8 mouse cellular contexts compared by ENCODE assay signal in the genomic region with DNA sequence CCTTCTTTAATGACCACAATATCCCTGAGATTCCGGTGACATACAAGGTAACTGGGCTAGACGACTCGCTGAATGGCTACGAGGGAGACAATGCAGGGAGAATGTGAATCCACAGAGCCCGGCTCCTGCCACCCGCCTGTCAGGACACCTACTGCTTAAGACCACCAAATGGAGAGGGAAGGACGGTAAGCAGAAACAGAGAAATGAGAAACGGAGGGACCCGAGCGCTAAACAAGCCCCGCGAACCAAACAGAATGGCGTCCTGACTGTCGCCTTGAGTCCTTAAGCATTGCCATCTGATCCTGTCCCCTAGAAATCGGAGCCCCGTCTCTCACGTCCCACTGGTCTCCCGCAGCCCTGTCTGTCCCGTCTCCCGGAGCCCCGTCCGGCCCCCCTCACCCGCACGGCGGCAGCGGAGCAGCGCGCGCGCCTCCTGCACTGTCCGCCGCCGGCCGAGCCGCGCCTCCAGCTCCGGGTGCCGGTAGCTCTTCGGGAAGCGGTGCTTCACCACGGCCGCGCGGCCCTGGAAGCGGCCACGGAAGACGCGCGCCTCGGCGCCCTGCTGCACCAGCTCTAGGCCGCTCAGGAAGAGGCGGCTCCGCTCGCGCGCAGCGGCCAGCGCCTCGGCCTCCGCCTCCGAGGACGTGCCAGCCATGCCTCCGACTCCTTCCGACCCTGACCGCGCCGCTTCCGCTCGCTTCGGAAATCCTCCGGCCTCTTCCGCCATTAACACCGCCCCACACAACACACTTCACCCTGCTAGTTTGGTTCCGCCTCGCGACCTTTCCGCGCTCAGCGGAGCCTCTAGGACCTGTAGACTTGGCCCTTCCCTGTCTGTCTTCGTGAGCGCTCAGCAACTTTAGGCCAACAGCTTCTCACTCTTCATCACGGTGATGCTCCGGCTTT. TPM values are rescaled to one million over a fixed set of nuclear protein-coding genes. Genes with fewer than 3 reads are reported as not detected.
DNase-seq lines count a peak whose midpoint lies in the region; ATAC-seq lines count a peak whose summit lies in the region.

A gene (minus strand): TSS at position 677 of the 906 bp plus-strand sequence.

- no peaks in the 10 kb centered on the region for H3K9me3 ChIP-seq in embryonic facial prominence, embryonic 11.5 days (replicated peaks; ENCODE audit: control insufficient read depth, low read length)
- no peaks in the 10 kb centered on the region for H3K9me3 ChIP-seq in intestine, embryonic 16.5 days (ENCODE audit: control insufficient read depth, low read length)
- no peaks in the 10 kb centered on the region for H3K9me3 ChIP-seq in limb, embryonic 10.5 days (replicated peaks)
- no peaks in the 10 kb centered on the region for H3K9me3 ChIP-seq in midbrain, embryonic 12.5 days

- peak within 1 kb of the TSS; percentile 86 for H3K9ac ChIP-seq in embryonic facial prominence, embryonic 11.5 days (replicated peaks; ENCODE audit: low read length)
- H3K9ac ChIP-seq in intestine, embryonic 16.5 days (ENCODE audit: low read depth, low read length) = peak within 1 kb of the TSS; percentile 84
- H3K9ac ChIP-seq in midbrain, embryonic 12.5 days (replicated peaks) = peak within 1 kb of the TSS; percentile 83

- peak within 1 kb of the TSS; percentile 62 for H3K27ac ChIP-seq in embryonic facial prominence, embryonic 11.5 days (replicated peaks; ENCODE audit: low read depth, low read length)
- H3K27ac ChIP-seq in intestine, embryonic 16.5 days (ENCODE audit: low read length) = peak within 1 kb of the TSS; percentile 78
- peak within 1 kb of the TSS; percentile 85 for H3K27ac ChIP-seq in limb, embryonic 10.5 days
- H3K27ac ChIP-seq in midbrain, embryonic 12.5 days (replicated peaks) = peak within 1 kb of the TSS; percentile 88

- peak within 1 kb of the TSS; percentile 82 for H3K4me2 ChIP-seq in embryonic facial prominence, embryonic 11.5 days (ENCODE audit: low read depth, low read length)
- H3K4me2 ChIP-seq in intestine, embryonic 16.5 days (ENCODE audit: low read depth, low read length) = peak within 1 kb of the TSS; percentile 64
- H3K4me2 ChIP-seq in midbrain, embryonic 12.5 days (replicated peaks) = peak within 1 kb of the TSS; percentile 84

- H3K36me3 ChIP-seq in embryonic facial prominence, embryonic 11.5 days (replicated peaks; ENCODE audit: control insufficient read depth, insufficient read depth, low read depth, low read length) = peaks cover 2% of the 10 kb centered on the region; the same call in 1 of the 2 replicates
- H3K36me3 ChIP-seq in intestine, embryonic 16.5 days (ENCODE audit: control insufficient read depth, insufficient read depth, low read length) = 0 out of 2 replicates have a peak, but pooled peaks cover 7% of the 10 kb centered on the region
- H3K36me3 ChIP-seq in limb, embryonic 10.5 days = peaks cover 33% of the 10 kb centered on the region
- H3K36me3 ChIP-seq in midbrain, embryonic 12.5 days = peaks cover 20% of the 10 kb centered on the region

- DNase-seq in urinary bladder, adult 18-20 months (ENCODE audit: low spot score in 2 of 2) = peak; percentile 78 to 81
- DNase-seq in urinary bladder, postnatal 10 days (ENCODE audit: low spot score) = no peak
- DNase-seq in embryonic facial prominence, embryonic 11.5 days (ENCODE audit: low spot score) = peak; percentile 84
- DNase-seq in gonadal fat pad, adult 2 months (ENCODE audit: low read depth) = no peak
- DNase-seq in limb, embryonic 10.5 days (ENCODE audit: low spot score) = peak; percentile 88
- DNase-seq in skeletal muscle tissue, adult 2 months (ENCODE audit: low read depth, low spot score) = peak; percentile 63

- peak; percentile 72 for ATAC-seq in embryonic facial prominence, embryonic 11.5 days (replicated peaks; ENCODE audit: insufficient number of reproducible peaks, low FRiP score, low TSS enrichment, low read depth)
- ATAC-seq in intestine, embryonic 16.5 days = peak; percentile 92
- ATAC-seq in midbrain, embryonic 12.5 days (ENCODE audit: low FRiP score, low read depth) = peak; percentile 86

- H3K4me1 ChIP-seq in embryonic facial prominence, embryonic 11.5 days (ENCODE audit: control insufficient read depth, insufficient read depth, low read length) = no peaks in the 10 kb centered on the region; the same call in 1 of the 2 replicates
- H3K4me1 ChIP-seq in intestine, embryonic 16.5 days (ENCODE audit: control insufficient read depth, insufficient read depth, low read length) = peaks cover 8% of the 10 kb centered on the region
- peaks cover 19% of the 10 kb centered on the region for H3K4me1 ChIP-seq in limb, embryonic 10.5 days
- peaks cover 24% of the 10 kb centered on the region for H3K4me1 ChIP-seq in midbrain, embryonic 12.5 days

- H3K4me3 ChIP-seq in embryonic facial prominence, embryonic 11.5 days (ENCODE audit: low read depth, low read length) = peak within 1 kb of the TSS; percentile 80
- peak within 1 kb of the TSS; percentile 62 for H3K4me3 ChIP-seq in intestine, embryonic 16.5 days (ENCODE audit: low read length)
- peak within 1 kb of the TSS; percentile 76 for H3K4me3 ChIP-seq in limb, embryonic 10.5 days
- peak within 1 kb of the TSS; percentile 80 for H3K4me3 ChIP-seq in midbrain, embryonic 12.5 days

- WGBS in embryonic facial prominence, embryonic 11.5 days = under 1% methylated on average over 76 of the region's 84 CpGs
- WGBS in intestine, embryonic 16.5 days = under 1% methylated on average over 70 of the region's 84 CpGs
- WGBS in limb, embryonic 10.5 days = under 1% methylated on average over 84 of the region's 84 CpGs
- WGBS in midbrain, embryonic 12.5 days = 1% methylated on average over 52 of the region's 84 CpGs

- H3K27me3 ChIP-seq in embryonic facial prominence, embryonic 11.5 days (ENCODE audit: control insufficient read depth, insufficient read depth, low read length) = no peaks in the 10 kb centered on the region
- no peaks in the 10 kb centered on the region for H3K27me3 ChIP-seq in intestine, embryonic 16.5 days (replicated peaks; ENCODE audit: control insufficient read depth, insufficient read depth, low read length)
- H3K27me3 ChIP-seq in limb, embryonic 10.5 days (ENCODE audit: low read depth, poor library complexity, severe bottlenecking) = peaks cover 4% of the 10 kb centered on the region; the same call in 1 of the 2 replicates
- H3K27me3 ChIP-seq in midbrain, embryonic 12.5 days = 0 out of 2 replicates have a peak, but pooled peaks cover 3% of the 10 kb centered on the region

RNA-seq across cellular contexts. Expression of the gene that starts here (rescaled TPM):
- polyA plus RNA-seq in embryonic facial prominence, embryonic 11.5 days (2014; fragmentation: Nextera tagmentation; extraction: Ambion mirVana) = 47.0 and 54.3 TPM in 2 replicates
- polyA plus RNA-seq in gonadal fat pad, adult 2 months (2012; rRNA removed) = 18.7 and 20.5 TPM in 2 replicates
- polyA plus RNA-seq in intestine, embryonic 16.5 days (2015; fragmentation: Nextera tagmentation; extraction: Ambion mirVana) = 23.6 and 23.8 TPM in 2 replicates
- 55.9 and 56.1 TPM in 2 replicates for polyA plus RNA-seq in limb, embryonic 10.5 days (2016; fragmentation: Nextera tagmentation; extraction: Ambion mirVana)
- 50.6 and 53.2 TPM in 2 replicates for polyA plus RNA-seq in midbrain, embryonic 12.5 days (2016; fragmentation: Nextera tagmentation; extraction: Ambion mirVana)

Comparison
In these comparisons a context has a peak if more than half of its experiments do, and no peak if none do; other contexts are left out.
1. DNase-seq: peak in urinary bladder, adult 18-20 months (2 of 2), embryonic facial prominence, embryonic 11.5 days (single experiment), limb, embryonic 10.5 days (single experiment) and skeletal muscle tissue, adult 2 months (single experiment); none in urinary bladder, postnatal 10 days (single experiment) and gonadal fat pad, adult 2 months (single experiment).
2. Peak in every context shown above with its lines, with median percentiles within 50 percentile points of each other: ATAC-seq, H3K27ac ChIP-seq, H3K4me2 ChIP-seq, H3K4me3 ChIP-seq and H3K9ac ChIP-seq.